Mouse (Mus musculus): ENCODE measurements at regions not wholly inside any gene's neighbourhood (a gene's known extent, or its start where the extent isn't known, plus 50 kb on each side); places are given as distances from the start of the nearest gene placed in this dataset.

GRCm38 (mm10) chr8:116451397-116451796, 53.4 kb upstream of the Dynlrb2 start:
- TF ChIP-seq POLR2A (IDR thresholded peaks at IDR 0.05; ENCODE audit: borderline replicate concordance, extremely low read depth, low read depth, low read length) (no peak), CTCF (IDR thresholded peaks at IDR 0.05; ENCODE audit: insufficient read depth, low read length) (no peak)
